Mouse (Mus musculus) hindbrain, embryonic 10.5 days (tissue): Measurements from ENCODE around the gene Svs1. TPM values are rescaled to one million over a fixed set of nuclear protein-coding genes. Genes with fewer than 3 reads are reported as not detected.

Experiments used
- DNase-seq: peaks from one replicate; pipeline ENCODE4 v3.0.0-alpha.2; 2017; ENCODE audit warnings: low spot score
- H3K27ac ChIP-seq: fragments of 300-500 bp; sonication (generic); 2 replicates; pipeline ENCODE4 v1.5.1; 2016; ENCODE audit warnings: mild to moderate bottlenecking, moderate library complexity
- H3K27me3 ChIP-seq: fragments of 300-500 bp; sonication (generic); 2 replicates; pipeline ENCODE4 v1.6.1; 2016; ENCODE audit warnings: mild to moderate bottlenecking; ENCODE audit not compliant: poor library complexity, insufficient read depth, severe bottlenecking
- H3K36me3 ChIP-seq: fragments of 300-500 bp; sonication (generic); 2 replicates; pipeline ENCODE4 v1.6.1; 2016; ENCODE audit warnings: mild to moderate bottlenecking, moderate library complexity
- H3K4me1 ChIP-seq: fragments of 300-500 bp; sonication (generic); replicated peaks from 2 replicates; pipeline ENCODE4 v1.6.1; 2016; ENCODE audit warnings: mild to moderate bottlenecking
- H3K4me3 ChIP-seq: fragments of 300-500 bp; sonication (generic); 2 replicates; pipeline ENCODE4 v1.5.1; 2016; ENCODE audit warnings: mild to moderate bottlenecking, moderate library complexity
- H3K9me3 ChIP-seq: fragments of 300-500 bp; sonication (generic); 2 replicates; pipeline ENCODE4 v1.6.1; 2016; ENCODE audit warnings: mild to moderate bottlenecking, moderate library complexity
- WGBS: fragments of 180-500 bp; shearing (Covaris S2); methylation state at CpG from one replicate; pipeline ENCODE4 v1.1.7; 2016; 5-methylcytosine and 5-hydroxymethylcytosine counted together
- polyA plus RNA-seq: library from polyadenylated mRNA; unstranded; fragments of >200 nt; fragmentation: Nextera tagmentation; extraction: Ambion mirVana; gene quantifications from 2 replicates; pipeline ENCODE4 v1.2.1, GENCODE M21; 2016

Gene Svs1
- polyA plus RNA-seq, 1 experiment from 2014 or later: not detected

- 67% methylated on average over 12 of the region's 12 CpGs for WGBS
- H3K4me3 ChIP-seq: no peak overlapping the region
- peaks cover 20% of the 10 kb centered on the region for H3K4me1 ChIP-seq
- H3K27me3 ChIP-seq: peaks cover 19% of the 10 kb centered on the region
- no peak overlapping the region for H3K27ac ChIP-seq
- no peaks in the 10 kb centered on the region for H3K36me3 ChIP-seq
- no peaks in the 10 kb centered on the region for H3K9me3 ChIP-seq
- no peak for DNase-seq
Measured at GRCm38 (mm10) chr6:49037268-49037662, 50.6 kb downstream of the Svs1 start.

DNA sequence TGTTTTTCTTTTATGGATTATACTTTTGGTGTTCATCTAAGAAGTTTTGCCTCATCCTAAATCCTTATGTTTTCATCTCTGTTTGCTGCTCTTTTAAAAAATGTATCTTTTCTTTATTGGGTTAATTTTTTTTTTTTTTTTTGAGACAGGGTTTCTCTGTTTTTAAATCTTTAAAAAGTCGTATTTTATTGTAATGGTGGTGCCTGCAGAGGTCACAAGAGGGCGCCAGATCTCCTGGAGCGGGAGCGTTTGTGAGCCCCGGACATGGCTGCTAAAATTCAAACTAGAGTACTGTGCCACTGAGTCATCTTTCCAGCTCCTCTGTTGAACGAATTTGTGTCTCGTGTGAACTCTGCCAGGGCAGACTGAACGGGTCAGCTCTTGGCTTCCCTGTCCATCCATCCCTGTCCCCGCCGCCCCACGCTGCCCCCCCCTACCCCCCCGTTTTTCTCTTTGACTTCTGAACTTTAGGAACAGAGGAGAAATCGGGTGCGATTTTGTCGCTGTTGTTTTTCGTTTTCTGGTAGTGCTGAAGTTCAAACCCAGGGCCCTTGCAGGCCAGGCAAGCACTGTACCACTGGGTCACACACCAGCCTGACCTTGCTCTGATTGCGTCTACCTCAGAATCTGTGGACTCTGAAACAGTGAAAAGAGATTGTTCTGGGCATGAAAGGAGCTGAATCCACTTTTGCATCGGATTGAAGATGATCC, 53.0 kb downstream of the Svs1 start:
- peaks cover 19% of the 10 kb centered on the region for H3K27me3 ChIP-seq
- WGBS: 15% methylated on average over 18 of the region's 18 CpGs
- DNase-seq: peak; percentile 64
- H3K27ac ChIP-seq: peak overlapping the region; percentile 77
- peaks cover 17% of the 10 kb centered on the region for H3K4me1 ChIP-seq
- H3K36me3 ChIP-seq: no peaks in the 10 kb centered on the region
- H3K4me3 ChIP-seq: peak overlapping the region; percentile 40
- no peaks in the 10 kb centered on the region for H3K9me3 ChIP-seq

Other genes with a start within 250 kb of the Svs1 start
- 5.0 and 5.9 TPM in 2 replicates for gene Gimap1, start 247.8 kb upstream of the Svs1 start, polyA plus RNA-seq
- 0.47 and 0.71 TPM in 2 replicates for gene Gimap5, start 240.7 kb upstream of the Svs1 start, polyA plus RNA-seq
- 0.09 TPM in 1 of 2 replicates, not detected in the other for gene Gimap3, start 216.0 kb upstream of the Svs1 start, polyA plus RNA-seq
- 16.9 and 21.5 TPM in 2 replicates for gene Tmem176a, start 145.9 kb upstream of the Svs1 start, polyA plus RNA-seq
- gene Tmem176b, start 145.4 kb upstream of the Svs1 start, polyA plus RNA-seq: 34.0 and 52.9 TPM in 2 replicates
- gene Aoc1, start 114.0 kb upstream of the Svs1 start, polyA plus RNA-seq: not detected in 2 replicates
- not detected in 2 replicates for gene 1600015I10Rik, start 57.0 kb upstream of the Svs1 start, polyA plus RNA-seq
- not detected in 2 replicates for gene Doxl2, start 11.9 kb upstream of the Svs1 start, polyA plus RNA-seq
- 0.75 and 0.81 TPM in 2 replicates for gene Gpnmb, start 49.7 kb downstream of the Svs1 start, polyA plus RNA-seq
- 69.7 and 79.3 TPM in 2 replicates for gene Malsu1, start 86.9 kb downstream of the Svs1 start, polyA plus RNA-seq
- gene Igf2bp3, start 228.1 kb downstream of the Svs1 start, polyA plus RNA-seq: 127 and 143 TPM in 2 replicates